Mouse (Mus musculus) liver, embryonic 16.5 days (tissue): ENCODE results near the gene Gria1. TPM values are rescaled to one million over a fixed set of nuclear protein-coding genes. Genes with fewer than 3 reads are reported as not detected.

Experiments used
- ATAC-seq: fragments of 200-750 bp; cut with Nextera tagmentation; 2 replicates; pipeline ENCODE4 v1.8.0; 2017; ENCODE audit warnings: low read depth, mild to moderate bottlenecking, moderate number of reproducible peaks, moderate library complexity
- H3K27ac ChIP-seq: fragments of 300-500 bp; sonication (generic); 2 replicates; pipeline ENCODE4 v1.5.1; 2014; ENCODE audit warnings: mild to moderate bottlenecking, low read length
- H3K27me3 ChIP-seq: fragments of 300-500 bp; sonication (generic); 2 replicates; pipeline ENCODE4 v1.6.1; 2014; ENCODE audit warnings: low read depth, low read length, mixed read lengths; ENCODE audit not compliant: control insufficient read depth, insufficient read depth
- H3K36me3 ChIP-seq: fragments of 300-500 bp; sonication (generic); 2 replicates; pipeline ENCODE4 v1.6.1; 2014; ENCODE audit warnings: mild to moderate bottlenecking; ENCODE audit not compliant: control insufficient read depth, insufficient read depth
- H3K4me1 ChIP-seq: fragments of 300-500 bp; sonication (generic); 2 replicates; pipeline ENCODE4 v1.6.1; 2014; ENCODE audit warnings: low read depth, low read length, mixed read lengths; ENCODE audit not compliant: control insufficient read depth
- H3K4me2 ChIP-seq: fragments of 300-500 bp; sonication (generic); 2 replicates; pipeline ENCODE4 v1.6.1; 2014; ENCODE audit warnings: low read depth, low read length, mixed read lengths
- H3K4me3 ChIP-seq: fragments of 300-500 bp; sonication (generic); 2 replicates; pipeline ENCODE4 v1.5.1; 2014; ENCODE audit warnings: low read depth, mild to moderate bottlenecking, low read length
- H3K9ac ChIP-seq: fragments of 300-500 bp; sonication (generic); 2 replicates; pipeline ENCODE4 v1.6.1; 2014; ENCODE audit warnings: low read depth, low read length
- H3K9me3 ChIP-seq: fragments of 300-500 bp; sonication (generic); replicated peaks from 2 replicates; pipeline ENCODE4 v1.6.1; 2016; ENCODE audit warnings: low read length; ENCODE audit not compliant: control insufficient read depth
- WGBS: fragments of 180-500 bp; shearing (Covaris S2); extraction: QIAGEN DNeasy Blood & Tissue Kit; methylation state at CpG from one replicate; pipeline ENCODE4 v1.1.7; 2014; ENCODE audit not compliant: insufficient replicate concordance; 5-methylcytosine and 5-hydroxymethylcytosine counted together
- polyA plus RNA-seq: library from polyadenylated mRNA; unstranded; fragments of >200 nt; fragmentation: Nextera tagmentation; extraction: Ambion mirVana; gene quantifications from 2 replicates; pipeline ENCODE4 v1.2.1, GENCODE M21; 2015

The Gria1 gene
- polyA plus RNA-seq, 1 experiment from 2014 or later, result 0.06 TPM

DNA sequence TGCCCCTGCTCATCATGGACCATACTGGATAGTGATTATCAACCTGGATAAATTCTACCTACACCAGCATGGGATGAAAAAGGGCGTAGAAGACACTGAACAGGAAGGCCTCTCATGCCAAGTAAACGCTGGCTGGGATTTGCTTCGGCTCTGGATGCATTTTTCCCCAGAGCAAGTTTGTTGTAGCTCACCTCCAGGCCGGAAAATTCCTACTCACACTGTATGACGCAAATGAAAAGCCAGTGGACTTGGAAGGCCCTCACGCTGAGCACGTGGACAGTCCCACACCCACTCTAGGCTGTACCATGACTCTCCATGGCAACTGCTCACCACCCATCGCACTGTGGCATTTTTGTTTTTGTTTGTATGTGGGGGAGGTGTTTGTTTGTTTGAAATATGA is 28.1 kb downstream of the Gria1 start:
- Histone ChIP-seq H3K27ac (no peak overlapping the region), H3K4me2 (no peak overlapping the region), H3K36me3 (no peaks in the 10 kb centered on the region), H3K27me3 (no peaks in the 10 kb centered on the region), H3K4me3 (no peak overlapping the region), H3K9me3 (no peaks in the 10 kb centered on the region), H3K9ac (no peak overlapping the region), H3K4me1 (no peaks in the 10 kb centered on the region)
- no peak for ATAC-seq
- 66% methylated on average over 8 of the region's 8 CpGs for WGBS

DNA sequence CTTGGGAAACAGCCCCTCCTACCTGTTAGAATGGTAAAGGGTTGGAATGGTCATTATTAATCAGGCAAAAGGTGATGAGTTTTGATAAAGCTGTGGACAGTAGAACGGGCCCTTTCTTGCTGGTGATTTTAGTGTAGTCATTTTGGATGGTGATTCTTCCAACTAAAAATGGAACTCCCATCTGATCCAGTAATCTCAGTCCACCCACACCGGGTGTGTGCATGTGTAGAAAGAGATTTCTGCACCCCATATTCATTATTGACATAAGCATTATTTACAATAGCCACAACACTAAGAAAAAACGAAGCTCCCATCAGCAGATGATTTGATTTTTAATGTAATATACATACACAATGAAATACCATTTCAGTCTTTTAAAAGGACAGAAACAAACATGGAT is 30.9 kb downstream of the Gria1 start:
- Histone ChIP-seq H3K4me3 (no peak overlapping the region), H3K36me3 (no peaks in the 10 kb centered on the region), H3K4me2 (no peak overlapping the region), H3K27ac (no peak overlapping the region), H3K27me3 (no peaks in the 10 kb centered on the region), H3K9me3 (no peaks in the 10 kb centered on the region), H3K4me1 (no peaks in the 10 kb centered on the region), H3K9ac (no peak overlapping the region)
- ATAC-seq, result no peak
- WGBS, result 46% methylated on average over 3 of the region's 3 CpGs

DNA sequence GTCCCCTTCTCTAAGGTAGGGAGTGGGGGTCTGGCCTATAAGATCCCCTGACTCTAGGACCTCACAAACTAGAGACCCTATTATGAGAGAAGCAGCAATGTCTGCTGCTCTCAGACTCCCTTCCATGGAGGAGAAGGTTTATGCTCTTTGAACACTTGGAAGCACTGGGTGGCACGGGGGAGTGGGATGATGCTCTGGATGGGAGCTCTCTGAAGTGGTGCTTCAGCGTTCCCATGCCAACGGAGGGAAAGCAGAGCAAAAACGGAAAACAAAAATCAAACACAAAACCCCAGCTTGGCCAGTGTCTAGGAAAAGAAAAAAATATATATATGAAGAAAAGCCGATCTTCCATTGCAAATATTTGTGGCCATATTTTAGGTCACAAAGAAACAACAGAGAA is 33.0 kb downstream of the Gria1 start:
- Histone ChIP-seq H3K9ac (no peak overlapping the region), H3K27ac (no peak overlapping the region), H3K36me3 (no peaks in the 10 kb centered on the region), H3K4me3 (no peak overlapping the region), H3K9me3 (no peaks in the 10 kb centered on the region), H3K4me1 (no peaks in the 10 kb centered on the region), H3K4me2 (no peak overlapping the region), H3K27me3 (no peaks in the 10 kb centered on the region)
- ATAC-seq, result no peak
- WGBS, result 55% methylated on average over 5 of the region's 5 CpGs

DNA sequence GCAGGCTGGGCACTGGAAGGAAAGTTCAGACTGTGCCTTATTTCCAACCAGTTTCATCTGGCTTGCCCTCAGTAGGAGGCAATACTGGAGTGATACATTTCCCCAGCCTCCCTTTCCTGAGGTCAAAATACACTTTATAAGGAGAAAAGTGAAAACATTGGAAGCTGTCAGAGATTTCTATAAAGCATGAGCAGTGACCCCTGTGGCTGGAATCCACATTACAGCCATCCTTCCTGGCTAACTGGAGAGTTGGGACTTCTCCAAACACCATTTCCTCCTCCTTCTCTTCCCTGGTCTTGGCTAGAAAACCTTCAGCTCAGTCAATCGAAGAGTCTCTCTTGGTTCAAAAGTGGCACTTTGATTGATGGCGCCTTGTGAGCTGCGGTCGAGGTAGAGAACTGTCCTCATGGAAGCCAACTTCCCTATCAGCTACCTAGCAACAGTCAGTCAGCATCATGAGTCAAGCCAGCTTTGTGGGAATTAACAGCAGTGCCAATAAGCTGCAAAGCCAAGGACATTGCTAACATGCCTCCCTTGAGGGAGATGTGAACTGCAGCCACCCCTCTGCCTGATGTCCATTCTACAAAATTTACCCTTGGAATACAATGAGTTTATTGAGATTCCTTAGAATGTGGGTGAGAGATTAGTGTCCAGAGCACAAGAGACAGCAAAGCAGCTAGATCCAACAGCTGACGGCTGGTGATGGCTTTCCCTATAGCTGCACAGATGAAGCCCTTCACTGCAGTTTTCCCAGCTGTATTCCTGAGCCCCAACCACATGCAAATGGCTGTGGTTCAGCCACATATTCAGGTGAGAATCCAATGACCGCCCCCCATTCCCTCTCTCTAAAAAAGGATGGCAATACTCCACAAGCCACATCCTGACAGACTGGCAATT is 40.7 kb downstream of the Gria1 start:
- WGBS, result 50% methylated on average over 6 of the region's 6 CpGs
- no peak for ATAC-seq
- Histone ChIP-seq H3K36me3 (no peaks in the 10 kb centered on the region), H3K4me3 (no peak overlapping the region), H3K9me3 (no peaks in the 10 kb centered on the region), H3K27ac (no peak overlapping the region), H3K4me2 (no peak overlapping the region), H3K27me3 (no peaks in the 10 kb centered on the region), H3K4me1 (no peaks in the 10 kb centered on the region), H3K9ac (no peak overlapping the region)

DNA sequence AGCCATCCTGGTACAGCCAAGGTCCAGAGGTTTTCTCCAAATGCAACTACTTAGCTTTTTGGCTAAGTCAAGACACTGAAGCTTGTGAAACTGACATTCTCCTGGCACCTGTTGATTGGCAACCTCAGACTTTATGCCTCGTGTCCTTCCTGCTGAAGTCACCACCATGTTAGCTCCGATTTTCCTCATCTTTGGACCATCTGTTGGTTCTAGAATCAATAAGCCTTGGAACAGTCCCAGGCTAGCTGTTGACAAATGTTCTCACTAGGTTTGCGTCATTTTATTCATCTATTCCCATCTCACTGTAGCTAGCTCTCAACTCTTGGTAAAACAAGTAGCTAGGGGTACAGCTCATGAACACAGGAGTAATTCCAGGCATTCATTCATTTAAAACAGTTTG is 51.3 kb downstream of the Gria1 start:
- ATAC-seq, result no peak
- Histone ChIP-seq H3K9ac (no peak overlapping the region), H3K27ac (no peak overlapping the region), H3K4me2 (no peak overlapping the region), H3K27me3 (no peaks in the 10 kb centered on the region), H3K36me3 (no peaks in the 10 kb centered on the region), H3K9me3 (no peaks in the 10 kb centered on the region), H3K4me3 (no peak overlapping the region), H3K4me1 (no peaks in the 10 kb centered on the region)
- 43% methylated on average over 3 of the region's 3 CpGs for WGBS

DNA sequence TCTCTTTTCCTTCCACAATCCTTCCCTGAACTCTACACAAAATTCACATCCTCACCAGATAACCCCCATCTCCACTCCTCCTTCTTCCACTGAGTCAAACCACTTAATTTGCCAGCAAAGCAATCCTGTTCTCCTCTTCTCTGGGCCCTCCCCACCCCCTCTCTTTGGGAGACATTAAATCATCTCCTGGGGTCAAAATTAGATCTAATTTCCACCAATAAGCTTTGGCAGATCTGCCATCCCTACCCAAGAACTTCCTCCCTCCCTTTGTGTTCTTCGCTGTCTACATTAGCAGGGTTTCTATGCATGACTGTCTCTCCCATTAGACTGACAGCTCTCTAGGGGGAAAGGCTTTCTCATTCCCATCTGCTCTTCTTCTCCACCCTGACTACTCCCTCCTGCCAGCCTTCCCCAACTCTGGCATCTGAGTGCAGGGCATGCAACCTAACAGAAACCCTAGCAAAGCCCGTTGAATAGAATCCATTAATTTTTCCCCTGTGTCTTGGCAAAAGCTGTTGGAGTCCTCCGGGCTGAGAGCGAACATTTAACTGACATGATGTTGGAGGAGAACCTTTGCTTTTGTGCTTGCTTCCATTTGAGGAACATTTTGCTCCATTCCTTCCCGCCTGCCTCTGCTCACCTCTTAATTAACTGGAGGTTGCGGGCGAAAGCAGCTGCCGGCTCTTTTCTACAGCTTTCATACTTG is 59.2 kb downstream of the Gria1 start:
- Histone ChIP-seq H3K9me3 (no peaks in the 10 kb centered on the region), H3K36me3 (no peaks in the 10 kb centered on the region), H3K4me2 (no peak overlapping the region), H3K27ac (no peak overlapping the region), H3K9ac (no peak overlapping the region), H3K4me1 (no peaks in the 10 kb centered on the region), H3K27me3 (no peaks in the 10 kb centered on the region), H3K4me3 (no peak overlapping the region)
- no peak for ATAC-seq
- 66% methylated on average over 8 of the region's 8 CpGs for WGBS

DNA sequence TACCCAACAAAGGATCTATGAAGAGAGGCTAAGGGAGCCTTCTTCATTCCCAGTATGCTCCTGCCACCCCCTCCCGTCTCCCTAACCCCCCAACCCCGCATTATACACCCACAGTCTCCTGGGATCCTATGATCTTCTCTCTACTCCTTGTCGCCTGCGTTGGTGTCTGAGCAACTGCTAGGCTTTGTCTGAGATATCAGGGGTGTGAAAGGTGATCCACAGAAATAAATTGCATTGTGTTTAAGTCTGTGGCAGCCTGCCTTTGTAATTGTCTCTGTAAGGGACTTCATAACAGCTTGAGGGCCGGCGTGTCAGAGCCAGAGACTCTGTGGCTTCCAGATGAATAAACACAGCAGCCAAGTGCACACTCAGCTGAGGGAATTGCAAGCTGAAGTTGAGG is 61.0 kb downstream of the Gria1 start:
- 53% methylated on average over 6 of the region's 6 CpGs for WGBS

DNA sequence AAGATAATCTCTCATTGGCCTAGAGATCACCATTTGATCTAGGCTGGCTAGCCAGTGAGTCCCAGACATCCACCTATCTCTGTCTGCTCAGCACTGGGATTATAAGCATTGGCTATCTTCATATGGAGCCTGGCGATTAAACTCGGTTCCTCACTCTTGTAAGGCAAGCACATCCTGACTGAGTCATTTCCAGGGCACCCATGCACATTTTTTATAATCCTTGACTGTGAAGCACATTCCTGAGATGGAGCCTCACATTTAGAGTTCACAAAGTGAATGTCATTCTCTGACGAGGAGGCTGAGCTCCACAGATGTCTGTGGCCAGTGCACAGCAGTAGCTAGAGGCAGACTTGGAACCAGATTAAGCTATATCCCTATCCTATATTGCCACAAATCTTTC is 68.2 kb downstream of the Gria1 start:
- Histone ChIP-seq H3K27me3 (no peaks in the 10 kb centered on the region), H3K27ac (no peak overlapping the region), H3K9ac (no peak overlapping the region), H3K36me3 (no peaks in the 10 kb centered on the region), H3K4me2 (no peak overlapping the region), H3K4me3 (no peak overlapping the region), H3K4me1 (no peaks in the 10 kb centered on the region), H3K9me3 (no peaks in the 10 kb centered on the region)
- WGBS, result 50% methylated on average over 3 of the region's 3 CpGs
- ATAC-seq, result no peak

More for the DNA sequence above, 61.0 kb downstream of the Gria1 start:
- ATAC-seq, result no peak
- Histone ChIP-seq H3K27ac (no peak overlapping the region), H3K27me3 (no peaks in the 10 kb centered on the region), H3K4me2 (no peak overlapping the region), H3K36me3 (no peaks in the 10 kb centered on the region), H3K9ac (no peak overlapping the region), H3K9me3 (no peaks in the 10 kb centered on the region), H3K4me1 (no peaks in the 10 kb centered on the region), H3K4me3 (no peak overlapping the region)

DNA sequence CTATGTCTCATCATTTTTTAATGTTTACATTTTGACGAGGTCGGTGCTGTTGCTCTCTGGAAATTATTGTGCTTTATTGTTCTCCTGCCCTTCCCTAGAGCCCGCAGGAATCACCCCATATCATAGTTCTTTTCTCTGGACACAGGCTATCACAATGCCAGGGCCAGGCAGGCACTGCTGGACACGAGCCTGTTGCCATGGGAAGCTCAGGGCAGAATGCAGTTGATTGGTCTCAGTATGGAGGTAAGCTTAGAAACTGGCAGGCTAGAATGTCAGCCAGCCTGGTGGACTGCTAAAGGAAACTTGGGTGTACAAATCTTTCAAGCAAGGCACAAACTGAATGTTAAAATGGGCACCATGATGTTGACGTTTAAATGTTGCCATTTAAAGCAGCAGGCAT is 78.3 kb downstream of the Gria1 start:
- no peak for ATAC-seq
- H3K27me3 ChIP-seq, result no peaks in the 10 kb centered on the region
- no peak overlapping the region for H3K4me3 ChIP-seq
- no peaks in the 10 kb centered on the region for H3K4me1 ChIP-seq
- H3K4me2 ChIP-seq, result no peak overlapping the region
- no peak overlapping the region for H3K9ac ChIP-seq
- no peaks in the 10 kb centered on the region for H3K36me3 ChIP-seq
- WGBS, result 57% methylated on average over 5 of the region's 5 CpGs
- no peak overlapping the region for H3K27ac ChIP-seq
- no peaks in the 10 kb centered on the region for H3K9me3 ChIP-seq
